Mouse (Mus musculus) limb, embryonic 12.5 days (tissue): ENCODE measurements at regions not wholly inside any gene's neighbourhood (a gene's known extent, or its start where the extent isn't known, plus 50 kb on each side); places are given as distances from the start of the nearest gene placed in this dataset.
A peak's percentile ranks its signal among the peaks of the same experiment; 100 is the strongest.

Experiments used
- ATAC-seq: fragments of 200-750 bp; cut with Nextera tagmentation; 2 replicates; pipeline ENCODE4 v1.8.0; 2017; ENCODE audit warnings: low read depth, moderate TSS enrichment; ENCODE audit not compliant: insufficient number of reproducible peaks, insufficient read depth, low FRiP score, low TSS enrichment
- H3K27ac ChIP-seq: fragments of 300-500 bp; sonication (generic); 2 replicates; pipeline ENCODE4 v1.5.1; 2016; ENCODE audit warnings: mild to moderate bottlenecking, moderate library complexity
- H3K27me3 ChIP-seq: fragments of 300-500 bp; sonication (generic); 2 replicates; pipeline ENCODE4 v1.6.1; 2016; ENCODE audit warnings: mild to moderate bottlenecking, moderate library complexity
- H3K36me3 ChIP-seq: fragments of 300-500 bp; sonication (generic); 2 replicates; pipeline ENCODE4 v1.6.1; 2016; ENCODE audit warnings: mild to moderate bottlenecking, moderate library complexity
- H3K4me1 ChIP-seq: fragments of 300-500 bp; sonication (generic); replicated peaks from 2 replicates; pipeline ENCODE4 v1.6.1; 2016
- H3K4me2 ChIP-seq: fragments of 300-500 bp; sonication (generic); 2 replicates; pipeline ENCODE4 v1.6.1; 2016; ENCODE audit warnings: mild to moderate bottlenecking, moderate library complexity
- H3K4me3 ChIP-seq: fragments of 300-500 bp; sonication (generic); replicated peaks from 2 replicates; pipeline ENCODE4 v1.5.1; 2016; ENCODE audit warnings: mild to moderate bottlenecking
- H3K9ac ChIP-seq: fragments of 300-500 bp; sonication (generic); replicated peaks from 2 replicates; pipeline ENCODE4 v1.6.1; 2016; ENCODE audit warnings: mild to moderate bottlenecking, moderate library complexity
- H3K9me3 ChIP-seq: fragments of 300-500 bp; sonication (generic); 2 replicates; pipeline ENCODE4 v1.6.1; 2016; ENCODE audit warnings: mild to moderate bottlenecking, moderate library complexity
- WGBS: fragments of 180-500 bp; shearing (Covaris S2); methylation state at CpG from one replicate; pipeline ENCODE4 v1.1.7; 2016; 5-methylcytosine and 5-hydroxymethylcytosine counted together

DNA sequence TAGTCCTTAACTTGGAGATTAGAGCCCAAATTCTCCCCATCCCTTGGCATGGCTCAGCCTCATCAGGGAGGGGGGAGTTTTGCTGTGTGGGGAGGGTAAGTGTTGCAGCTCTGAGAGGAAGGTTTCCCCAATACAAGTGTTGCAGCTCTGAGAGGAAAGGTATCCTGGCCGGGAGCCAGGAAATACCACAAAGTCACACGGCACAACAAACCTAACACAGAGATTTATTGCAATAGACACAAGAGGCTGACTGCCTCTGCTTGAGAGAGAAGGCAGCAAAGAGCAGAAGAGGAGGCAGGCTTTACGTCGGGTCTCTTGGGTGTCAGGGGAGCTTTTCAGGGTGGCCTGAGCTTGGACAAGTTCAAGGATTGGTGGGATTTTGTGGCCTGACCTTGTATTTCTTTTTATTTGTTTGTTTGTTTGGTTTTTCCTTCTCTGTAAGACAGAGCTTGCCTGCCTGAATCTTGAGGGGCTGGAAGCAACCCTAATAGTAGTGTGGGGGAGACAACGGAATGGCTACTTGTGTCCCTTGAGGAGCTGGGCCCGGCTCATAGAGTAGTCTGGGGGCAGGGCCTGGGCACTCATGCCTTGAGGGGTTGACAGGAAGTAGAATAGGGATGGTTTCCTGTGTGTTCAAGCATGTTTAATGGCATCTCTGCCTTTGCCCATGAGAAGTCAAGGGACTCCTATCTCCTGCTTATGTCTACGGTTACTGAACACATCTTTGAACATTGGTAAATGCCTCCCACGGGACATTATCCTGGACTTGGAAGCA lies 302.3 kb downstream of the 4933412E24Rik start:
- WGBS: 59% methylated on average over 8 of the region's 8 CpGs
- Histone ChIP-seq H3K27ac (0 out of 2 replicates have a peak overlapping the region, but pooled peaks have one; percentile 17), H3K9ac (no peak overlapping the region), H3K27me3 (no peaks in the 10 kb centered on the region), H3K36me3 (no peaks in the 10 kb centered on the region), H3K4me1 (peaks cover 12% of the 10 kb centered on the region), H3K4me3 (no peak overlapping the region), H3K4me2 (no peak overlapping the region), H3K9me3 (no peaks in the 10 kb centered on the region)
- ATAC-seq: no peak

DNA sequence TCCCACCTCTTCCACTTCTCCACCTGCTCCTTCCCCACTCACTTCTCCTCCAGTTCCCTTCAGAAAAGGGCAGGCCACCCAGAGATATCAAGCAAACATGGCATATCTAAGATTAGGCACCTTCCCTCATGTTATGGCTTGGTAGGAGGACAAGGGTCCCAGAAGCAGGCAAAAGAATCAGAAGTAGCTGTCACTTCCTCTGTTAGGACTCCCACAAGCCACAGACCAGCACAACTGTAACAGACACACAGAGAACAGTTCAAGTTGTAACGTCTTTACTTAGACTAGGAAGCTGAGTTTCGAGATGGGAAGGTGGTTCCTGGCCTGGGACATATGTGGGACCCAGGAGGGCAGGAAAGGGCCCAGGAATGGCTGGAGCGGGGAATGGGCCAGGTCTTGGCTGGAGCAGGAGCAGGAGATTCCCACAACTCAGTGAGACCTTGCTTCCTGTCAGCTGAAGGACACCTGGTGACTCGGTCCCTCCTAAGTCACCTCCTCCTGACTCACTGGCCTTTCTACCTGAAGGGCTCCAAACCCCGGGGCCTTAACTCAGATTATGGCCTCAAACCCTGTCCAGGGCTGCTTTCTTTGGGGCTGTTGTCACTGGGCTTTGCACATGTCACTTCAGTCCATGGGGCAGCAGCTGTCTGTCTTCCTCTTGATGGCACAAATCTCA lies 304.2 kb downstream of the 4933412E24Rik start:
- no peak overlapping the region for H3K4me2 ChIP-seq
- no peaks in the 10 kb centered on the region for H3K27me3 ChIP-seq
- ATAC-seq: no peak
- H3K36me3 ChIP-seq: no peaks in the 10 kb centered on the region
- no peak overlapping the region for H3K4me3 ChIP-seq
- no peaks in the 10 kb centered on the region for H3K9me3 ChIP-seq
- H3K27ac ChIP-seq: no peak overlapping the region
- WGBS: 79% methylated on average over 5 of the region's 5 CpGs
- peaks cover 12% of the 10 kb centered on the region for H3K4me1 ChIP-seq
- no peak overlapping the region for H3K9ac ChIP-seq

DNA sequence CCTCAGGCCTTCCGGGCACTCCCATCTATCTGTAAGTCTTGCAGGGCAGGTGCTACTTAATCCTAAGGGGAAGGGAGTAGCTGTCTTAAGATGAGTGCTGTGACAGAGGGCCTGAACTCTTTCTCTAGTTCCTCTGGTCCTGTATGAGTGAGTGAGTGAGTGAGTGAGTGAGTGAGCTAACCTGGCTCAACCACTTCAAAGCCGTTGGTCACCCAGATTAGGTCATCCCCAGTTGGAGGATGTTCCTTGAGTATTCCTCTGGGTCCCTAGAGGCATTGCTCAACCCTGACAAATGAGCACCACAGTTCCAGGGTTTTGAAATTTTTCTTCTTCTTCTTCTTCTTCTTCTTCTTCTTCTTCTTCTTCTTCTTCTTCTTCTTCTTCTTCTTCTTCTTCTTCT lies 306.5 kb downstream of the 4933412E24Rik start:
- H3K4me3 ChIP-seq: no peak overlapping the region
- no peaks in the 10 kb centered on the region for H3K36me3 ChIP-seq
- no peak for ATAC-seq
- H3K9me3 ChIP-seq: no peaks in the 10 kb centered on the region
- no peak overlapping the region for H3K9ac ChIP-seq
- no peaks in the 10 kb centered on the region for H3K27me3 ChIP-seq
- H3K4me2 ChIP-seq: no peak overlapping the region
- 82% methylated on average over 2 of the region's 2 CpGs for WGBS
- peaks cover 12% of the 10 kb centered on the region for H3K4me1 ChIP-seq
- H3K27ac ChIP-seq: no peak overlapping the region

DNA sequence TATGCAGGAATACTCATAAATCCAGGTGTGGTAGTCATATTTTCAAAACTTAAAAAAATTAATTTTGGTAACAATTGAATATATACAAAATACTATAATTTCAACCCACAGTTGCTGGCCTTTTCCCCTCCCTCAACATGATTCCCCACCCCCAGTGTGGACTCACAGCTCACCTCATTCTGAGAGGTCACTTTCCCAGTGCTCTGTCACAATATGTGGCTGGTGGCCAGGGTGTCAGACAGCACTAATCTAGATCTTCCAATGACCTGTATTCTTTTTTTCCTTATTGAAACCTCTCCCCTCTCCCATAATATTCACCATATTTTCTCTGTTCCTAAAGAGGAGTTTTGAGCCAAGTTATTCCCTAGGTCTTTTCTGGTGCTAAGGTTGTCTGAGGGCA lies 308.0 kb downstream of the 4933412E24Rik start:
- Histone ChIP-seq H3K4me3 (no peak overlapping the region), H3K27me3 (no peaks in the 10 kb centered on the region), H3K27ac (no peak overlapping the region), H3K4me2 (no peak overlapping the region), H3K36me3 (no peaks in the 10 kb centered on the region), H3K4me1 (no peaks in the 10 kb centered on the region), H3K9me3 (no peaks in the 10 kb centered on the region), H3K9ac (no peak overlapping the region)
- ATAC-seq: no peak

DNA sequence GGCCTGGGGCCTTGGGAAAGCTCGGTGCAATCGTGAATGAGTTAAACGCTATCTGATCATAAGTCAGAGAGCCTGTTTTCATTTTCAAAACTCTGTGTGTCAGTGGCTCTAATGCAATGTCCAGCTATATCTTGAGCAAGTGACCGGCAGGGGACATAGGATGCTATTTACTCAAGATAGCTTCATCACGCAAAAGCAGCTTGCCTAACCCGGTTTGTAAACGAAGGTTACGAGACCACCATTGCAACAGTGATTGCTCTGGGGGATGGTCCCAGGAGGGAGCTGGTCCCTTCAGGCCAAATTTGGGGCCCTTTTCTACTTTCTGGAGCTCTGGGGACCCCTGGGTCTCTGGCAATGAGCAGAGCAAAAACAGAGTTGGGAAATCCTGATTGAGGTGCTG lies 309.3 kb downstream of the 4933412E24Rik start:
- no peaks in the 10 kb centered on the region for H3K9me3 ChIP-seq
- no peak overlapping the region for H3K4me2 ChIP-seq
- WGBS: 83% methylated on average over 8 of the region's 8 CpGs
- H3K36me3 ChIP-seq: no peaks in the 10 kb centered on the region
- H3K27me3 ChIP-seq: no peaks in the 10 kb centered on the region
- H3K9ac ChIP-seq: no peak overlapping the region
- no peak overlapping the region for H3K27ac ChIP-seq
- H3K4me3 ChIP-seq: no peak overlapping the region
- H3K4me1 ChIP-seq: no peaks in the 10 kb centered on the region
- no peak for ATAC-seq
